Mouse (Mus musculus): ENCODE data around the gene Rnf215. TPM values are rescaled to one million over a fixed set of nuclear protein-coding genes. Genes with fewer than 3 reads are reported as not detected.
"Not testable (repeated sequence)": the region's sequence is repeated elsewhere in the genome, so short reads cannot be mapped to it uniquely, and the experiment has no call there.

Rnf215 gene
- 10 to 100 TPM; 32.0 to 34.8 TPM for total RNA-seq (2021)
- long read RNA-seq, experiment 1, transcript Rnf215-201 (9 exons, 1,874 nt): major isoform, 30 of 41 reads
- long read RNA-seq, experiment 1, partial matches to known transcripts: 0 of 41 reads
- long read RNA-seq, experiment 1, other reads (novel, unspliced or antisense): 11 of 41 reads
- long read RNA-seq, experiment 2, transcript Rnf215-201 (9 exons, 1,874 nt): major isoform, 32 of 62 reads
- long read RNA-seq, experiment 2, partial matches to known transcripts: 3 of 62 reads
- long read RNA-seq, experiment 2, other reads (novel, unspliced or antisense): 27 of 62 reads

GRCm38 (mm10) chr11:4134986-4135935 is at the start of gene Rnf215:
Gene Rnf215, plus strand, starts transcription at chr11:4135202.
- peak; percentile 79 to 84 for DNase-seq (ENCODE audit: low spot score in 2 of 2)

- DNase-seq (ENCODE audit: low spot score in 2 of 2): no peak
Measured at GRCm38 (mm10) chr11:4086246-4086645, 48.8 kb upstream of the Rnf215 start.

- no peak for DNase-seq (ENCODE audit: low spot score in 2 of 2)
Measured at GRCm38 (mm10) chr11:4087267-4087666, 47.7 kb upstream of the Rnf215 start.

- no peak for DNase-seq (ENCODE audit: low spot score in 2 of 2)
Measured at GRCm38 (mm10) chr11:4093459-4094377, 41.3 kb upstream of the Rnf215 start.

DNA sequence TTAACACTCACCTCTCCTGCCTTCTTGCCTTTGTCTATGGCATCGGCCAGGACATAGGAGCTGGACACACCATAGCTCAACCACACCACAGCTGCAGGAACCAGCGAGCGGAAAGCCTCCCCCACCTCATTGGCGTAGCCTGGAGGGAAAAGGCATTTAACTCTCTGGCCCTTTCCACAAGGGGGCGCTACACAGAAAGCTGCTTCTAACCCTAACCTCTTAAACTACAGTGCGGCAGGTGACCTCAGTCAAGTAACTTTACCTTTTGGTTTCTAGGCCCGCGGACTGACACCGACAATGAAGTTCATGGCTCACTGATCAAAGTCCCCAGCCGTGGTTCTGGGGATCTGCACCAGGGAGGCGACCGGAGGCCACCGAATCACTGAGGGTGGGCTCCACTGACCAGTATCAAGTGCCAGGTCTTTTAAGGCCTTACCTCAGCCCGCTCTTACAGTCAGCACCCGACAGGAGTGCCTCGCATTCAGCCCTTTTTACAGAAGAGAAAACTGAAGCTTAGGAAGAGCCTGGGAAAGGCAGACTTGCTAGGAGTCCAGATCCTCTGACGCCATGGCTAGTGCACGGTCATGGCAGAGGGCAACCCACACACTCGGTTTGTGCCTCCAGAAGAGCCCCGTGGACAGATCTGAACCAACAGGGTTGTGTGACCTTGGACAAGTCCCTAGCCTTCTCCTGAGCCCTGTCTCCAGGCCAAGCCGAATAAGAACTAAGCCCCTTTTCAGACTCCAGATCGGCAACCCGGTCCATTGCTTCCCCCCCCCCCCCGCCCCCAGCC is 40.4 kb upstream of the Rnf215 start:
- peak in 1 of 2 experiments; percentile 55 for DNase-seq (ENCODE audit: low spot score in 2 of 2)

GRCm38 (mm10) chr11:4095171-4096053 is 39.6 kb upstream of the Rnf215 start, which contains the start of gene Mtfp1:
Gene Mtfp1, minus strand, starts transcription at chr11:4095445.
- peak in 1 of 2 experiments; percentile 32 for DNase-seq (ENCODE audit: low spot score in 2 of 2)

- peak; percentile 84 to 95 for DNase-seq (ENCODE audit: low spot score in 2 of 2)
Measured at GRCm38 (mm10) chr11:4096054-4096984, 38.7 kb upstream of the Rnf215 start.

- no peak for DNase-seq (ENCODE audit: low spot score in 2 of 2)
Measured at GRCm38 (mm10) chr11:4097091-4097621, 37.8 kb upstream of the Rnf215 start.

DNA sequence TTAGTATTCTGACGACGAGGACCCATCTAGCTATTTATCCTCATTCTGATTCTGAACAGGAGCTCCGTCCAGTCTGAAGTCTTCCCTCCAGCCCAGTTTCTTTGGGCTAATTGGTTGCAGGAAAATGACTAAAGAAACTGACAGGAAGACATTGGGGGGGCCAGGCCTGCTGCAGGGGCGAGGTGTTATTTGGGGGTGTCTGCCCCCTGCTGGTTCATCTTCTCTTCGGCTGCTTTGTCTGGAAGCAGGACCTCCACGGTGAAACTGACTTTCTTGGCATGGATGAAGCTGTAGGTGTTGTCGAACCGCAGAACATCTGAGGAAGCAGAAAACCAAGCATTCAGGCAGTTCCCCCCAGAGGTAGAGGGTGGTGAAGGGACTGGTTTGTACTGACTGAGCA is 36.9 kb upstream of the Rnf215 start:
- no peak for DNase-seq (ENCODE audit: low spot score in 2 of 2)

DNA sequence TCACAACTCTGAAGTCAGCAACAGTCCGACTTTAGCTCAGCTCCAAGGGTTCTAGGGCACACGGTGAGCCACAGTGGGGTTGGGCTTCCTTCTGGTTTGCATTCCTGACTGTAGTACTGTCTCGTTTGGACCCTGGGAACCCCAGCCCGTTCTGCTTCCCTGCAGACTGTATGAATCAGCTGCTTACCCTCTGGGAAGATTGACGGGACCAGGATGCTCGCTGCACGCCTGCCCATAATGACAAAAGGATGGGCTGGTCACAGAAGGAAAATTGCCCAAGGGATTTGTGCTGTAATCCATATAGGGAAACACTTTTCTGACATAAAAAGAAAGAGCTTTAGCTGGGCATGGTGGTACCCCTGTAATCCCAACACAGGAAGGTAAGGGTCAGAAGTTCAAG is 36.2 kb upstream of the Rnf215 start:
- DNase-seq (ENCODE audit: low spot score in 2 of 2): no peak

- no peak for DNase-seq (ENCODE audit: low spot score in 2 of 2)
Measured at GRCm38 (mm10) chr11:4099447-4099846, 35.6 kb upstream of the Rnf215 start.

- no peak for DNase-seq (ENCODE audit: low spot score in 2 of 2)
Measured at GRCm38 (mm10) chr11:4101851-4102250, 33.2 kb upstream of the Rnf215 start.

DNA sequence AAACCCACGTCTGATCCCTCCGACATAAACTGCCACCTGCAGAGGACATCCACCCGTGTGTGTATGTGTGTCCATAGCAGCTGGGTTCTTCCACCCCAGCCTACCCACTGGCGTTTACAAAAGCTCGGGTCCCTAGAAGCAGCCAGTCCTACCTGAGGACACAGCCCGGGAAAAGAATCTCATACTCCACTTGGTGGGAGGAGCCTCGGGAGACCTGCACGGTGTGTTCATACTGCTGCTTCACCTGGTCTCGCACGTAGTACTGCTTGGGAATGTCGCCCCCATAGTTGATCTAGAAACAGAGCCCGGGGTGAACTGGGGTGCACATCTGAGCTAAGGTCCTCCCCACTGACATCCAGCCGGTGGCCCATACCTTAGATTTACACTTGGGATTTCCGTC is 31.5 kb upstream of the Rnf215 start:
- no peak for DNase-seq (ENCODE audit: low spot score in 2 of 2)

- no peak for DNase-seq (ENCODE audit: low spot score in 2 of 2)
Measured at GRCm38 (mm10) chr11:4104989-4105388, 30.0 kb upstream of the Rnf215 start.

DNA sequence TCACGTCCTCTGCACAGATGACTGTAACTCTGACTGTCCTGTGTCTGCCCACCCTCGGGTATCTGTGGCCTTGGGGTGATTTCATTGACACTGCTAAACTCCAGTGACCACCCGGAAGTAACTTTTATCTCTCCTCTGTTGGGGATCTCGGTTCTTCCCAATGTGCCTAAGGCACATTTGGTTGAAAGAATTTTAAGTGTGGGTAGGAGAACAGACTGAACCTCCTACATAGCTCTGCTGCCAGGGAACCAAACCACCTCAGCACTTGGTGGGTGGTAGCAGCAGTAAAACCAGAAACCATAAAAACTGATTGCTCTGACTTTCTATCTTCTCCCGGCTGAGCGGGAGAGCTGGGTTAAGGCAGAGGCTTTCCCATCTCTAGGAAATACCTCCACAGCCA is 29.6 kb upstream of the Rnf215 start:
- no peak for DNase-seq (ENCODE audit: low spot score in 2 of 2)

DNA sequence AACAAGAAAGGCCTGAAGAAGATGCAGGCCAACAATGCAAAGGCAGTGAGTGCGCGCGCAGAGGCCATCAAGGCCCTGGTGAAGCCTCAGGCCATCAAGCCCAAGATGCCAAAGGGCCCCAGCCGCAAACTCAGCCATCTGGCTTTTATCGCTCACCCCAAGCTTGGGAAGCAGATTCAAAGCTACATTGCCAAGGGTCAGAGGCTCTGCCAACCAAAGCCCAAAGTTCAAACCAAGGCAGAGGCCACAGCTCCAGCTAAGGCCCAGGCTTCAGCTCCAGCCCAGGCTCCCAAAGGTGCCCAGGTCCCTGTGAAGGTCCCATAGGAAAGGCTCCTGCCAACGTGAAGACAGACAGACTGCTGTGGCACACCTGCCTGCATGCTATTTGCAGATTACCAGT is 27.1 kb upstream of the Rnf215 start:
- DNase-seq (ENCODE audit: low spot score in 2 of 2): not testable (repeated sequence)

- no peak for DNase-seq (ENCODE audit: low spot score in 2 of 2)
Measured at GRCm38 (mm10) chr11:4108691-4109090, 26.3 kb upstream of the Rnf215 start.

DNA sequence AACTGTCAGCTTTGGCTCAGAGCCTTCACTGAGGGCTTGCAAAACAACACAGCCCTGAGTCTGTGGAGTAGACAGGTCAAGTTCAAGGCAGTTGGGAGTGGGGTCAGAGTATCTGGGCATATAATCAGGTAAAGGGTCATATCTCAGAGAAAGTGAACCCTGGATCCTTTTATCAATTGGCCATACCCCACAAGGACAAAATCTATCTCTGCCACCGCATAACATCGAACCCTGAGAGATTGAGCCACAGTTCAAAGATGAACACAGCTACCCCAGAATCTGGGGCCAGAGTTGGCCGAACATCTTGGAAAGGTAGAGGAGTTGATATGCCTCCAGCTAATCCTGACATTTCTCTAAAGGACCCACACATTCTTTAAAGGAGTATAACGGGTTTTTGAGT is 23.0 kb upstream of the Rnf215 start:
- no peak for DNase-seq (ENCODE audit: low spot score in 2 of 2)
